Mouse (Mus musculus): ENCODE data around the gene Tmem72.

GRCm38 (mm10) chr6:116677321-116677720, 39.4 kb downstream of the Tmem72 start:
- TF ChIP-seq CTCF (IDR thresholded peaks at IDR 0.05; ENCODE audit: control insufficient read depth, insufficient read depth, insufficient replicate concordance, low read depth, low read length) (no peak), POLR2A (IDR thresholded peaks at IDR 0.05; ENCODE audit: control insufficient read depth, low read depth, low read length) (no peak)
